In genomic region chr11:115473626-115474275, GRCm38 (mm10) we compare ENCODE assay signal across 8 mouse cellular contexts. TPM values are rescaled to one million over a fixed set of nuclear protein-coding genes. Genes with fewer than 3 reads are reported as not detected.
DNase-seq lines count a peak whose midpoint lies in the region; ATAC-seq and TF ChIP-seq lines count a peak whose summit lies in the region.

No protein-coding gene starts in this region.

- DNase-seq in adipocyte (ENCODE audit: low spot score), result peak; percentile 96
- peak; percentile 91 to 93 for DNase-seq in gastrocnemius, adult 8-10 months (ENCODE audit: low spot score in 2 of 2)
- DNase-seq in induced T-regulatory cell, adult 2 months (ENCODE audit: low read depth), result peak; percentile 97
- peak; percentile 86 to 99 for DNase-seq in left cerebral cortex, adult 9 months (ENCODE audit: low spot score in 2 of 2)
- peak; percentile 96 for DNase-seq in right cerebral cortex, postnatal 4 days

- peaks cover 8% of the 10 kb centered on the region for H3K4me1 ChIP-seq in cortical plate, adult 2 months (ENCODE audit: control insufficient read depth, insufficient read depth, low read length)

- TF ChIP-seq CTCF in cortical plate, adult 2 months (IDR thresholded peaks at IDR 0.05; ENCODE audit: extremely low read depth, insufficient read depth, low read length), result peak; percentile 99

- no peak overlapping the region for H3K4me3 ChIP-seq in cortical plate, adult 2 months (ENCODE audit: insufficient read depth, low read length)

- TF ChIP-seq POLR2A in cortical plate, adult 2 months (IDR thresholded peaks at IDR 0.05; ENCODE audit: extremely low read depth, insufficient read depth, low read length), result no peak; the same call in 1 of the 2 replicates

- H3K27ac ChIP-seq in cortical plate, adult 2 months (ENCODE audit: insufficient read depth, low read length), result peak overlapping the region; percentile 50

- peak; percentile 81 for ATAC-seq in megakaryocyte progenitor cell, adult 5-6 weeks (replicated peaks; ENCODE audit: poor library complexity)
- no peak for ATAC-seq in activated CD4-positive, CD25-positive, alpha-beta regulatory T cell, adult 4 months

RNA-seq across cellular contexts. Expression of gene Armc7, which starts 1.7 kb away (rescaled TPM):
- 8.7 and 11.7 TPM in 2 replicates for polyA plus RNA-seq in cortical plate, adult 2 months (2012; rRNA removed)
- total RNA-seq in gastrocnemius, adult 8-10 months (2022), result 1 to 10 TPM; 1.0 to 1.8 (median 1.5) TPM
- 4.6 and 5.5 TPM in 2 replicates for total RNA-seq in megakaryocyte progenitor cell, adult 5-6 weeks (2015)
- 5.1 and 9.0 TPM in 2 replicates for total RNA-seq in megakaryocyte progenitor cell, adult 5-6 weeks (2017)
- 10 to 100 TPM; 49.9 to 59.3 TPM for polyA plus RNA-seq in activated CD4-positive, CD25-positive, alpha-beta regulatory T cell, adult 4 months (2017; shearing (Covaris generic))

RNA-seq across cellular contexts. Expression of gene Slc16a5, which starts 11.5 kb away (rescaled TPM):
- polyA plus RNA-seq in cortical plate, adult 2 months (2012; rRNA removed), result not detected in 2 replicates
- total RNA-seq in gastrocnemius, adult 8-10 months (2022), result not detected
- not detected in 2 replicates for total RNA-seq in megakaryocyte progenitor cell, adult 5-6 weeks (2015)
- total RNA-seq in megakaryocyte progenitor cell, adult 5-6 weeks (2017), result not detected in 2 replicates
- polyA plus RNA-seq in activated CD4-positive, CD25-positive, alpha-beta regulatory T cell, adult 4 months (2017; shearing (Covaris generic)), result 1 to 10 TPM; 2.9 to 3.1 TPM

RNA-seq across cellular contexts. Expression of gene Nt5c, which starts 17.9 kb away (rescaled TPM):
- 85.5 and 85.8 TPM in 2 replicates for polyA plus RNA-seq in cortical plate, adult 2 months (2012; rRNA removed)
- total RNA-seq in gastrocnemius, adult 8-10 months (2022), result 1 to 10 TPM; 5.4 to 7.4 (median 6.6) TPM
- total RNA-seq in megakaryocyte progenitor cell, adult 5-6 weeks (2015), result 64.1 and 65.0 TPM in 2 replicates
- 105 and 112 TPM in 2 replicates for total RNA-seq in megakaryocyte progenitor cell, adult 5-6 weeks (2017)
- 100 to 1,000 TPM; 287 to 293 TPM for polyA plus RNA-seq in activated CD4-positive, CD25-positive, alpha-beta regulatory T cell, adult 4 months (2017; shearing (Covaris generic))

RNA-seq across cellular contexts. Expression of gene Trim80, which starts 33.4 kb away (rescaled TPM):
- polyA plus RNA-seq in cortical plate, adult 2 months (2012; rRNA removed), result not detected in 2 replicates
- not detected for total RNA-seq in gastrocnemius, adult 8-10 months (2022)
- total RNA-seq in megakaryocyte progenitor cell, adult 5-6 weeks (2015), result not detected in 2 replicates
- total RNA-seq in megakaryocyte progenitor cell, adult 5-6 weeks (2017), result not detected in 2 replicates
- not detected for polyA plus RNA-seq in activated CD4-positive, CD25-positive, alpha-beta regulatory T cell, adult 4 months (2017; shearing (Covaris generic))

RNA-seq across cellular contexts. Expression of gene Jpt1, which starts 40.4 kb away (rescaled TPM):
- polyA plus RNA-seq in cortical plate, adult 2 months (2012; rRNA removed), result 206 and 211 TPM in 2 replicates
- 10 to 100 TPM; 64.3 to 70.0 (median 66.3) TPM for total RNA-seq in gastrocnemius, adult 8-10 months (2022)
- 179 TPM in 2 replicates for total RNA-seq in megakaryocyte progenitor cell, adult 5-6 weeks (2015)
- total RNA-seq in megakaryocyte progenitor cell, adult 5-6 weeks (2017), result 143 and 157 TPM in 2 replicates
- 100 to 1,000 TPM; 506 to 510 TPM for polyA plus RNA-seq in activated CD4-positive, CD25-positive, alpha-beta regulatory T cell, adult 4 months (2017; shearing (Covaris generic))

Comparison
In these comparisons a context has a peak if more than half of its experiments do, and no peak if none do; other contexts are left out.
1. RNA of gene Nt5c, which starts 17.9 kb away (total RNA-seq): 64.1 to 112 TPM in megakaryocyte progenitor cell, adult 5-6 weeks; 5.4 to 7.4 TPM in gastrocnemius, adult 8-10 months; every median in the first group is over 4 times any median in the second.
2. Peak in every context shown above with its lines, with median percentiles within 50 percentile points of each other: DNase-seq.